Mouse (Mus musculus) megakaryocyte, embryonic 14.5 days (primary cell): ENCODE data around the gene Tspan32. TPM values are rescaled to one million over a fixed set of nuclear protein-coding genes. Genes with fewer than 3 reads are reported as not detected.

Source experiments
- H3K27me3 ChIP-seq: replicated peaks from 2 replicates; pipeline ENCODE3; 2012; ENCODE audit warnings: inconsistent platforms
- H3K36me3 ChIP-seq: replicated peaks from 2 replicates; pipeline ENCODE3; 2012; ENCODE audit warnings: low read length, inconsistent platforms, mixed read lengths
- H3K4me1 ChIP-seq: 2 replicates; pipeline ENCODE4 v1.6.1; 2012; ENCODE audit warnings: inconsistent platforms
- H3K4me3 ChIP-seq: replicated peaks from 2 replicates; pipeline ENCODE3; 2012; ENCODE audit warnings: moderate library complexity, mild to moderate bottlenecking, inconsistent platforms
- H3K9me3 ChIP-seq: 2 replicates; pipeline ENCODE4 v1.6.1; 2012; ENCODE audit warnings: inconsistent platforms
- FLI1 ChIP-seq: IDR thresholded peaks from 2 replicates; pipeline ENCODE4 v1.6.1; 2012; ENCODE audit warnings: low read length, inconsistent platforms, mixed read lengths
- GATA1 ChIP-seq: IDR thresholded peaks from 3 replicates; pipeline ENCODE4 v1.6.1; 2012; ENCODE audit warnings: mixed read lengths, low read length, inconsistent platforms, borderline replicate concordance
- polyA plus RNA-seq: library from polyadenylated mRNA; stranded (reverse); fragments of >175 nt; gene quantifications from 2 replicates; pipeline ENCODE4 v1.2.3, GENCODE M21; 2012; ENCODE audit warnings: low replicate concordance; ENCODE audit not compliant: insufficient read depth

Gene Tspan32
- polyA plus RNA-seq, 1 experiment: 119 TPM

DNA sequence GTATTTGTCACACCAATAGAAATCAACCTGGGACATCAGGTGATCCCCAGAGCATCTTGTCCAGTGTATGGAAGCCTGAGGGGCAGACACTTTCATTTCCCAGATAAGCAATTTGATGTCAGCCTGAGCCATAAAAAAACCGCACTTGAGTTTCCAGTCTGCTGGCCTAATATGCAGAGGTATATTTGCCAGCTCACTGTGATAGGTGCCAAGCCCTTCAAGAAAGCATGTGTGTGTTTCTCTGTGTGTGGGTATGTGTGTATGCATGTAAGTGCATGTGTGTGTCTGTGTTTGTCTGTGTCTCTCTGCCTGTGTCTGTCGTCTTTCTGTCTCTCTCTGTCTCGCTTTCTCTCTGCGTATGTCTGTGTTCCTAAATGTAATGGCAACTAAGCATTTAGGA lies 22.4 kb downstream of the Tspan32 start:
- H3K27me3 ChIP-seq: no peaks in the 10 kb centered on the region
- no peak overlapping the region for H3K4me3 ChIP-seq
- H3K4me1 ChIP-seq: peaks cover 63% of the 10 kb centered on the region
- no peaks in the 10 kb centered on the region; the same call in 1 of the 2 replicates for H3K9me3 ChIP-seq
- TF ChIP-seq GATA1 (no peak), FLI1 (no peak)
- peaks cover 61% of the 10 kb centered on the region for H3K36me3 ChIP-seq

DNA sequence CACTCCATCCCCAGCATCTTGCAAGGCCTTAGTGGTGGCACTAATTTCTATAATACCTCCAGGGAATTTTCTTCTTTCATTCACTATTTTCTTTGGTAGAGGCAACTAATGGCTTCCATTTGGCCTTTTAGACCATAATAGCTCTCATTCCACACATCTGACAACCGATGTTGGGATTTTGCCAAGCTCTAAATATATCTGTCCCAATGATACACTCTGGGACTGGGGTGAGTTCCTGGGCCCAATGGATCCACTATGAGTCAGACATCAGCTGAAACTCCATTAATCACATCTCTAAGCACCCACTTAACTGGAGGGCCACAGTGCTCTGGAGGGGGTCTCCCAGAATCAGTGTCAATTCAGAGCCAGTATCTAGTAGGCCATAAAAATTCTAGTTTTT lies 27.0 kb downstream of the Tspan32 start:
- peaks cover 56% of the 10 kb centered on the region for H3K36me3 ChIP-seq
- H3K27me3 ChIP-seq: peaks cover 7% of the 10 kb centered on the region
- H3K9me3 ChIP-seq: peaks cover 7% of the 10 kb centered on the region
- TF ChIP-seq FLI1: no peak
- H3K4me3 ChIP-seq: no peak overlapping the region
- peaks cover 31% of the 10 kb centered on the region for H3K4me1 ChIP-seq

DNA sequence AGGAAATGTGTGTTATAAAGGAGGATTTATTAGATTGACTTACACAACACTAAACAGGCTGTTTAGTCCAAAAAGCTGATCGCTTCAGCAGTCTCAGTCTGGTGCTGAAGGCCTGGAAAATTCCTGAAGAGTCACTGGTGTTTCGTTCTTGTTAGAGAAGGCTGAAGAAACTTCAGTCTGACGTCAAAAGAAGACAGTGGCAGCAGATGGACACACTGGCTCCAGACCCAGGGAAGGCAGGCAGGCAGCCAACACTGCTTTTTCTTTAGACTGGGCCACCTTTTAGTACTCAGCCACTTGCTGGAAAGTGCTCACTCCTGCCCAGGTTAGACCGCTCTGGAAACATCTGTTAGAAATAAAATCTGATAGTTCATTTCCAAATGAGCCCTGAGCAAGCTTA lies 28.7 kb downstream of the Tspan32 start:
- TF ChIP-seq FLI1 (no peak), GATA1 (no peak)
- Histone ChIP-seq H3K4me3 (no peak overlapping the region), H3K9me3 (peaks cover 7% of the 10 kb centered on the region), H3K27me3 (peaks cover 13% of the 10 kb centered on the region), H3K4me1 (peaks cover 30% of the 10 kb centered on the region), H3K36me3 (peaks cover 53% of the 10 kb centered on the region)

DNA sequence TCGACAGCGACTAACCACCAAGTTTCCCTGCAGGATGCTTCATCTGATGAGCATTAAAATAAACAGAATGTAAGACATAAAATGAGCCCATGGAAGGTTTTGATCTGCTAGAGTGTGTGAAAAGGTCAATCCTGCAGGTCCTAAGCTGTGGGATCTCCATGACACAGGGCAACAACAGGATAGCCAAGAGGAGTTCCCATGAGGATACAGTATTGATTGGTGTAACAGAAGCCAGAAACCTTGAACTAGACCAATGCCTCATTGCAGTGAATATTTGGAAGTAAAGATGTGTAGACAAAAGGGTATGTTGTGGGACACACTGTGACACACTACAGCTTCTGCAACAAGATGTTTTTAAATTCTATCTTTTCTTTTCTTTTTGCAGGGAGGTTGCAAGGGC lies 29.3 kb downstream of the Tspan32 start:
- Histone ChIP-seq H3K4me1 (peaks cover 30% of the 10 kb centered on the region), H3K4me3 (no peak overlapping the region), H3K27me3 (peaks cover 13% of the 10 kb centered on the region), H3K36me3 (peaks cover 53% of the 10 kb centered on the region), H3K9me3 (peaks cover 7% of the 10 kb centered on the region)
- no peak for TF ChIP-seq GATA1

- Histone ChIP-seq H3K36me3 (peaks cover 52% of the 10 kb centered on the region), H3K4me3 (no peak overlapping the region), H3K27me3 (peaks cover 13% of the 10 kb centered on the region), H3K4me1 (peaks cover 37% of the 10 kb centered on the region), H3K9me3 (peaks cover 7% of the 10 kb centered on the region)
- no peak for TF ChIP-seq GATA1
- TF ChIP-seq FLI1: no peak
Observed at GRCm38 (mm10) chr7:143034519-143035450, 29.9 kb downstream of the Tspan32 start.

- H3K4me3 ChIP-seq: no peak overlapping the region
- H3K27me3 ChIP-seq: peaks cover 19% of the 10 kb centered on the region
- peaks cover 7% of the 10 kb centered on the region for H3K9me3 ChIP-seq
- peaks cover 45% of the 10 kb centered on the region for H3K36me3 ChIP-seq
- peaks cover 57% of the 10 kb centered on the region for H3K4me1 ChIP-seq
- TF ChIP-seq GATA1: no peak
- TF ChIP-seq FLI1: no peak
Observed at GRCm38 (mm10) chr7:143036787-143037186, 31.9 kb downstream of the Tspan32 start.

DNA sequence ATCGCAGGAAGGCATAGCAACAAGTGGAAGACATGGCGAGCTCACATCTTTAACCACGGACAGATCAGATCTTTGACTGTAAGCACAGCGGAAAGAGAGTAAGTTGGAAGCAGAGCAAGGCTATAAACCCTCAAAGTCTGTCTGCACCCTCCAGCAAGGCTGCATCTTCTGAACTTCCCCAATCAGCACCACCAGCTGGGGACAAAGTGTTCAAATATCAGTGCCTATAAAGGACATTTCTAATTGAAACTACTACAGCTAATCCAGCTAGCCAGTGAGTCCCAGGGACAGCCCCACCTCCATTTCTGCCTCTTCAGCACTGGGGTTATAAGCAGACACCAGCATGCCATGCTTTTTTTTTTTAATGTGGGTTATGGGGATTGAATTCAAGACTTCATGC lies 32.5 kb downstream of the Tspan32 start:
- H3K4me3 ChIP-seq: no peak overlapping the region
- H3K4me1 ChIP-seq: peaks cover 62% of the 10 kb centered on the region
- TF ChIP-seq GATA1 (no peak), FLI1 (no peak)

GRCm38 (mm10) chr7:143038174-143038931 lies 33.5 kb downstream of the Tspan32 start:
- Histone ChIP-seq H3K4me3 (peak overlapping the region; percentile 57), H3K36me3 (peaks cover 37% of the 10 kb centered on the region), H3K4me1 (peaks cover 72% of the 10 kb centered on the region), H3K27me3 (peaks cover 19% of the 10 kb centered on the region), H3K9me3 (peaks cover 7% of the 10 kb centered on the region)
- TF ChIP-seq GATA1 (no peak), FLI1 (no peak)

More for the DNA sequence above, 32.5 kb downstream of the Tspan32 start:
- H3K9me3 ChIP-seq: peaks cover 7% of the 10 kb centered on the region
- peaks cover 47% of the 10 kb centered on the region for H3K36me3 ChIP-seq
- H3K27me3 ChIP-seq: peaks cover 19% of the 10 kb centered on the region

DNA sequence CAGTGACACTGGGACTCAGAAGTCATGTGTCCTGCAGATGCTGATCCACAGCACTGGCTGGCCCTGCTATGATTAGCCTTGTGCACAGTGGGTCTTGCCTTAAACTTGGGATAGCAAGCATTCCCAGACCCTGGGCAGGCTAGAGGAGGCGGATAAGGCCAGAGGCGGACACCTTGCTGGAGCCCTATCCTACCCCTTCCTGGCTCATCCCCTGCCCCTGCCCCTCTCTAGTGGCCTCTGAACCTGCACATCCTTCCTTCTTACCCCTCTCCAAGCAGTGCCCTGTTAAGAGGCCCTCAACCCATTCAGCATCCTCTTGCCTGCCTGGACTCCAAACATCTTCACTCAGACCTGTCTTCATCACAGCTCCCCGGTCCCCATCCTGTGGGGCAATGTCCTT lies 35.7 kb downstream of the Tspan32 start:
- Histone ChIP-seq H3K36me3 (peaks cover 33% of the 10 kb centered on the region), H3K4me1 (peaks cover 88% of the 10 kb centered on the region), H3K4me3 (peak overlapping the region; percentile 9), H3K27me3 (peaks cover 13% of the 10 kb centered on the region), H3K9me3 (peaks cover 5% of the 10 kb centered on the region)
- TF ChIP-seq FLI1 (no peak), GATA1 (no peak)
